Mouse (Mus musculus): ENCODE measurements around the gene Ksr2.

DNA sequence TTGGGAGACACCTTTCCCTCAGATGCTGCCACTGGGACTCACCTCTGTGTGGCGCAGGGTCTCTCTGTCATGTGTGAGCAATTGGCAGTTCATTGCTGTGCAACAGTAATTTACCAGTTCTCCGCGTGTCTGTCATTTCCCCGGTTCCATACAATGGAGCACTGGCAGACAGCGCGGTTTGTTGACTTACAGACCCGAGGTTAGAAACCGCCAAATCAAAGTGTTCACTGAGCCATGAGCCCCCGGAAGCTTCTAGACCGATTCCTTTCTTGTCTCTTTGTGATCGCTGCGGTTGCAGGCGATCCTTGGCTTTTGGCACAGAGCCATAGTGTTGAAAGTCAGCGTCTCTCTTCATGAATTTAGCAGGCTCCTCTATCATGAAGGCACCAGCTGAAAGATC lies 158.6 kb downstream of the Ksr2 start:
- TF ChIP-seq POLR2A (IDR thresholded peaks at IDR 0.05; ENCODE audit: control insufficient read depth in 1 of 2, insufficient read depth in 1 of 2, low read depth in 1 of 2, low read length in 2 of 2, poor library complexity in 1 of 2) (no peak), CTCF (IDR thresholded peaks at IDR 0.05 in 2 of 3, conservative IDR thresholded peaks at IDR 0.05 in 1 of 3; ENCODE audit: control insufficient read depth in 1 of 3, insufficient read depth in 1 of 3, low read depth in 2 of 3, low read length in 3 of 3, poor library complexity in 1 of 3, severe bottlenecking in 1 of 3) (no peak), EP300 (IDR thresholded peaks at IDR 0.05; ENCODE audit: low read depth in 1 of 2, low read length in 2 of 2) (no peak)
